Mouse (Mus musculus) urinary bladder, postnatal 4 days (tissue): ENCODE data around the gene Lipt1.

Experiments used
- DNase-seq, 2 experiments: peaks; one replicate each; pipeline ENCODE4 v3.0.0; 2021 to 2022; ENCODE audit warnings: low spot score in 2 of 2

Gene Lipt1

DNA sequence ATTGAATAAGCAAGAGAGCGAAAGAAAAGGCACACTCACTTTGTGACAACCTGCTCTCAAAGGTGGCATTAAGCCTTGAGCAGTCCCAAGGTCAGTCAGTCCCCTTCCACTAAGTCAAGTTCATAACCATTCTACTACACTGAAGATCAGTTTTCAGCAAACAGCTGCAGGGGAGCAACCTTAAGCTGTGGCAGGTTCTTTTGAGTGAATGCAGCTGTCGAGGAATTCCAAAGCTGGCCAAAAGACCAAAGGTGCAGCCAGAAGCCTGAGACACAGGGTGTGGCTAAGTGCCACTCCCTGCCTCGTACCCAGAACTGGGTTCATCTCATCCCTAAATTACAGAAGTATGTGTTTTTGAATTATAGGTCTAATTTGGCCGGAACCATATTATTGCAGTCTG lies 28.3 kb downstream of the Lipt1 start:
- DNase-seq = no peak

DNA sequence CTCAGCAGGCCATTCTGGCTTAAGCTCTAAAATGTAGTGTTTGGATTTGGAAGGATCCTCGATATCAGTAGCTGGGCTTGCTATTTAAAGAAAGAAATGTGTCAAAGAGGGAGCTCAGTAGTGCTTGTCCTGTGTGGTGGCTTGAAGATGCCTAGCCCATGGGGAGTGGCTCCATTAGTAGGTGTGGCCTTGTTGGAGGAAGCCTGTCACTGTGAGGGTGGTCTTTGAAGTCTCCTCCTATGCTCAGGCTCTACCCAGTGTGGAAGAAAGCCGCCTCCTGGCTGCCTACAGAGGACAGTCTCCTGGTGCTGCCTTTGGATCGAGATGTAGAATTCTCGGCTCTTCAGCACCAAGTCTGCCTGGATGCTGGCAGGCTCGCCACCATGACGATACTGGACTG lies 28.8 kb downstream of the Lipt1 start:
- no peak for DNase-seq

DNA sequence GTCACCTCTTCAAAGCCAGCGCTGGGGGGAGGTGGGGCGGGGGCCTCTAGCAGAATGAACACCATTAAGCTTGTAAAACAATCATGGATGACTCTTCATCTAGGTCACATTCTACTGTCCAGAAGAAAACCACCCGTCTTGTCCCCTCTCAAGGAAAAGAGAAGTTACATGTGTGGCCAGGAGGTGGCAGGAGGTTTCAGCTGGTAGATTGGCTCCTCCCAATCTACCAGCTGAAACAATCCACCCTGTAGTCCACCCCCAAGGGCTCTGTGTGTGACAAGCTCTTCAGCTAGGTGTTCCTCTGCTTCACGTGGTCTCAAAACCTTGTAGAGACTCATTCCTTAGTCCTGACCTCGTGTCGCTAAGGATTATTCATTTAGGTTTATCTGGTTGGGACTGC lies 31.6 kb downstream of the Lipt1 start:
- DNase-seq = no peak

DNA sequence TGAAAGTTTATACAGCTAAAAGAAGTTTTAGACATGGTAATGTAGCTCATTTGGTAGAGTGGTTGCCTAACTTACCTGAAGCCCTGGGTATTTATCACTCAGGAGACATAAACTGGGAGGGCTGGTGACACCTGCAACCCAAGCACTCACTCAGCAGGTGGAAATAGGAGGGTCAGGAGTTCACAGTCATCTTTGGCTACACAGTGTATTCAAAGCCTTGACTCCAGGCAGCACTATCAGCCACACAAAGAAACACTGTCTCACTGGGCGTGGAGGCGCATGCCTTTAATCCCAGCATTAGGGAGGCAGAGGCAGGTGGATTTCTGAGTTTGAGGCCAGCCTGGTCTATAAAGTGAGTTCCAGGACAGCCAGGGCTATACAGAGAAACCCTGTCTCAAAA lies 41.2 kb downstream of the Lipt1 start:
- no peak for DNase-seq

DNA sequence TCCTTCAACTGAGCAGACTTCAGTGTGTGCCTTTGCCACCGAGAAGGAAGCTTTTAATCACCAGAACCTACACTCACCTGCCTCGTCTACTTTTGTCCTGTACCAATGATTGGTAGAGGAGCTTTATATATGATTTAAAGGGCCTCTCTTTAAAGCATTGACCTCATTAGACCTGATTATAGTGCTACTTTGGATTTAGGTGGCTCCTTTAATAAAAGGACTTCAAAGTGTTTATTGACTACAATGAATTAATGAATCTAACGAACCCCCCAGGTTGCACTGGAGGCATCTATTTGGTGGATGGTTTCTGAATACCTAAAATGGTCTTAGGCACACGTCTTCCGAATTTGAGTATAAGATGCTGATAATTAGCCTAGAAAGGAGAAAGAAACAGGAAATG lies 44.9 kb downstream of the Lipt1 start, which contains the start of gene Lyg2:
Lyg2 (minus strand) TSS at position 101 of the 400 bp plus-strand sequence.
- DNase-seq = no peak

DNA sequence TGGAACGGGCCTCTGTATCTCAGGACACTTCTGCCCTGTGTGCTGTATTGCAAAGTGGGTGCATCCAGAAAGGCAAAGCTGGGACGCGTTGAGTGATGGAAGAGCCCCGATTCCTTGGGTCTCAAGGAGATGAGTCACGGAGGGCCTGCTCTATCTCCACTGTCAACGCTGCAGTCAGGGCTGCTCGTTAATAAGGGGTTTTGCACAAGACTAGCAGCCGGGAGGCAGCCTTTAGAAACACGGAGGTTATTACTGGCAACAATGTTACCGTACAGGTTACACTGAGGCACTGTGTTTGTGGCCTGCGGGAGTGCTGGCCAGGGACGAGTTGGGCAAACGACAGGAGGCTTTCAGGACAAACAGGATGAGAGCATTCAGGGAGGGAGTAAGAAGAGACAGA lies 46.1 kb downstream of the Lipt1 start:
- no peak for DNase-seq

DNA sequence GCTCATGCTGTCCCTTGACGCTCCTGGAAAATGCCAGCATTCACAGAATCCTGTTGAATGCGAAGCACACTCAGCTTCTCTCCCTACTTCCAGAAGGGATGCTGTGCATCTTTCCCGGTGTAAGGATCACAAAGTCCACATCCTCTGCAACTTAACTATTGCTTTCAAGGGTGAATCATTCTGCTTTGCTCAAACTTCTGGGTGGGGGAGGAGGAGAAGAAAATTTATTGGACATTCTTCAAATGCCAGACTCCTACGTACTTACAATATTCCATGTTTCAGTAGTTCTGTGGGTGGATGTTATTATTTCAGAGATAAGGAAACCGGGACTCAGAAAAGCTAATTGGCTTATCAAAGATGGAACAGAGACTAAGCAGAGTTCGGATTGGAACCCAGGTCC lies 46.6 kb downstream of the Lipt1 start:
- DNase-seq = no peak

DNA sequence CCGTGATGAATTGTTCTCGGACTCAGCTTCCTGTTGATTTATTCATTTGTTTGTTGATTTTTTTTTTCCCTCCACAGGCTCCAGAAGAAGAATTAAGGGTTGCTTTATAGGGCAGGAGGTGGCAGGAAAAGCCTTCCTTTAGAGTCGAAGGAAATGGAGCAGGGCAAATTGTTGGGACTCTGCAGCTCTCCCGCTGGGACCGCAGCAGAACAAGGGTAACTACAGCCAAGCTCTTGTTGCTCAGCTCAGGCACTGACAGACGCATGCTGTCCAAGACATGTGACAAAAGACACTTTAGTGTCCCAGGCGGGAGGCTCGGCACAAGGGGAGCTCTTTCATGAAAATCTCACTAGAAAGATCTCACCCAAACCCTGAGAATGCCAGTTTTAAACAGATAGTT lies 51.0 kb downstream of the Lipt1 start:
- DNase-seq = no peak
